Mouse (Mus musculus) spleen, adult 2 months (tissue): ENCODE results near the gene Raver2. TPM values are rescaled to one million over a fixed set of nuclear protein-coding genes. Genes with fewer than 3 reads are reported as not detected.

Experiments used
- DNase-seq, 2 experiments: peaks; one replicate each; pipeline versions ENCODE4 v3.0.0 to v3.0.0-alpha.2; 2012 to 2021; ENCODE audit warnings: low spot score in 2 of 2, low read depth in 1 of 2
- H3K27ac ChIP-seq: fragments of 200-500 bp; 2 replicates; pipeline ENCODE4 v1.5.1; 2012; ENCODE audit warnings: low read length, inconsistent platforms; ENCODE audit not compliant: insufficient read depth
- H3K27me3 ChIP-seq: fragments of 200-500 bp; 2 replicates; pipeline ENCODE4 v1.6.1; 2012; ENCODE audit warnings: mild to moderate bottlenecking, moderate library complexity, low read length, inconsistent platforms; ENCODE audit not compliant: control insufficient read depth, insufficient read depth
- H3K36me3 ChIP-seq: fragments of 200-500 bp; 2 replicates; pipeline ENCODE4 v1.6.1; 2012; ENCODE audit warnings: mild to moderate bottlenecking, low read length, inconsistent platforms; ENCODE audit not compliant: control insufficient read depth, insufficient read depth
- H3K4me1 ChIP-seq: fragments of 200-500 bp; 2 replicates; pipeline ENCODE4 v1.6.1; 2011; ENCODE audit warnings: inconsistent platforms; ENCODE audit not compliant: control insufficient read depth, insufficient read depth, insufficient read length
- H3K4me3 ChIP-seq: fragments of 200-500 bp; 2 replicates; pipeline ENCODE4 v1.5.1; 2011; ENCODE audit warnings: mild to moderate bottlenecking, inconsistent platforms; ENCODE audit not compliant: insufficient read depth, insufficient read length; ENCODE audit errors: extremely low read depth
- CTCF ChIP-seq: fragments of 200-500 bp; IDR thresholded peaks from 2 replicates; pipeline ENCODE4 v1.5.1; 2011; ENCODE audit warnings: mild to moderate bottlenecking, inconsistent platforms; ENCODE audit not compliant: insufficient read depth, insufficient read length, insufficient replicate concordance; ENCODE audit errors: extremely low read depth
- POLR2A ChIP-seq: fragments of 200-500 bp; IDR thresholded peaks from 2 replicates; pipeline ENCODE4 v1.6.1; 2011; ENCODE audit warnings: low read depth, low read length, inconsistent platforms
- WGBS: fragments of 180-500 bp; shearing (Covaris S2); methylation state at CpG from one replicate; pipeline ENCODE4 v1.1.7; 2018; 5-methylcytosine and 5-hydroxymethylcytosine counted together
- polyA plus RNA-seq: library from polyadenylated mRNA; depleted of rRNA; stranded (reverse); fragments of >200 nt; gene quantifications from 2 replicates; pipeline ENCODE4 v1.2.3, GENCODE M21; 2012

The Raver2 gene
- polyA plus RNA-seq, 1 experiment, result 1.8 TPM

- no peaks in the 10 kb centered on the region for H3K27me3 ChIP-seq
- H3K4me1 ChIP-seq, result no peaks in the 10 kb centered on the region
- 86% methylated on average over 10 of the region's 10 CpGs for WGBS
- no peak for DNase-seq
- H3K4me3 ChIP-seq, result no peak overlapping the region
- H3K36me3 ChIP-seq, result no peaks in the 10 kb centered on the region
- no peak overlapping the region for H3K27ac ChIP-seq
- no peak for TF ChIP-seq CTCF
- TF ChIP-seq POLR2A, result no peak
Measured at GRCm38 (mm10) chr4:101093292-101093691, 24.5 kb downstream of the Raver2 start.

GRCm38 (mm10) chr4:101107122-101107521 lies 38.3 kb downstream of the Raver2 start:
- Histone ChIP-seq H3K4me1 (no peaks in the 10 kb centered on the region), H3K27me3 (no peaks in the 10 kb centered on the region), H3K4me3 (no peak overlapping the region), H3K27ac (no peak overlapping the region), H3K36me3 (no peaks in the 10 kb centered on the region)
- WGBS, result 77% methylated on average over 12 of the region's 12 CpGs
- TF ChIP-seq POLR2A, result no peak
- no peak for TF ChIP-seq CTCF
- no peak for DNase-seq

GRCm38 (mm10) chr4:101121002-101121401 lies 52.2 kb downstream of the Raver2 start:
- WGBS, result 89% methylated on average over 7 of the region's 7 CpGs
- H3K27ac ChIP-seq, result no peak overlapping the region
- DNase-seq, result no peak
- H3K4me3 ChIP-seq, result no peak overlapping the region
- no peaks in the 10 kb centered on the region for H3K36me3 ChIP-seq
- no peaks in the 10 kb centered on the region for H3K4me1 ChIP-seq
- no peaks in the 10 kb centered on the region for H3K27me3 ChIP-seq
- TF ChIP-seq CTCF (no peak), POLR2A (no peak)

GRCm38 (mm10) chr4:101135013-101135412 lies 66.2 kb downstream of the Raver2 start:
- 90% methylated on average over 8 of the region's 8 CpGs for WGBS
- no peak for TF ChIP-seq CTCF
- no peak for TF ChIP-seq POLR2A
- DNase-seq, result no peak
- H3K36me3 ChIP-seq, result no peaks in the 10 kb centered on the region
- H3K4me1 ChIP-seq, result no peaks in the 10 kb centered on the region
- H3K27me3 ChIP-seq, result no peaks in the 10 kb centered on the region
- no peak overlapping the region for H3K27ac ChIP-seq
- no peak overlapping the region for H3K4me3 ChIP-seq

GRCm38 (mm10) chr4:101135909-101136308 lies 67.1 kb downstream of the Raver2 start:
- no peak for TF ChIP-seq CTCF
- no peak for TF ChIP-seq POLR2A
- DNase-seq, result no peak
- Histone ChIP-seq H3K4me1 (no peaks in the 10 kb centered on the region), H3K4me3 (no peak overlapping the region), H3K36me3 (no peaks in the 10 kb centered on the region), H3K27me3 (no peaks in the 10 kb centered on the region), H3K27ac (no peak overlapping the region)
- WGBS, result 93% methylated on average over 14 of the region's 14 CpGs

GRCm38 (mm10) chr4:101137975-101138374 lies 69.2 kb downstream of the Raver2 start:
- Histone ChIP-seq H3K27ac (no peak overlapping the region), H3K36me3 (no peaks in the 10 kb centered on the region), H3K4me3 (no peak overlapping the region), H3K27me3 (no peaks in the 10 kb centered on the region), H3K4me1 (no peaks in the 10 kb centered on the region)
- WGBS, result 54% methylated on average over 11 of the region's 11 CpGs
- DNase-seq, result no peak
- TF ChIP-seq POLR2A (no peak), CTCF (no peak)

- Histone ChIP-seq H3K27me3 (no peaks in the 10 kb centered on the region), H3K36me3 (no peaks in the 10 kb centered on the region), H3K4me3 (no peak overlapping the region), H3K27ac (no peak overlapping the region), H3K4me1 (no peaks in the 10 kb centered on the region)
- no peak for DNase-seq
- no peak for TF ChIP-seq CTCF
- no peak for TF ChIP-seq POLR2A
- 71% methylated on average over 5 of the region's 5 CpGs for WGBS
Measured at GRCm38 (mm10) chr4:101141768-101142167, 73.0 kb downstream of the Raver2 start.
